Mouse (Mus musculus) myocyte (in vitro differentiated cells): ENCODE results near the gene Hs3st4.

Experiments used
- CEBPB ChIP-seq: IDR thresholded peaks from 2 replicates; pipeline ENCODE4 v1.6.1; 2011; ENCODE audit warnings: mild to moderate bottlenecking, moderate library complexity; ENCODE audit not compliant: poor library complexity, insufficient read depth, severe bottlenecking
- MYOD1 ChIP-seq, 3 experiments: IDR thresholded peaks; one replicate each; pipeline ENCODE4 v1.6.1; 2011; ENCODE audit warnings: control low read depth in 2 of 3, low read depth in 2 of 3, mild to moderate bottlenecking in 2 of 3, moderate library complexity in 1 of 3; ENCODE audit not compliant: insufficient read length in 2 of 3, control insufficient read depth in 1 of 3
- POLR2A ChIP-seq: IDR thresholded peaks from one replicate; pipeline ENCODE4 v1.6.1; 2011; ENCODE audit warnings: low read depth, mild to moderate bottlenecking, control low read depth, moderate library complexity; ENCODE audit not compliant: insufficient read length
- TCF3 ChIP-seq: IDR thresholded peaks from one replicate; pipeline ENCODE4 v1.6.1; 2011; ENCODE audit warnings: low read depth, control low read depth; ENCODE audit not compliant: insufficient read length

DNA sequence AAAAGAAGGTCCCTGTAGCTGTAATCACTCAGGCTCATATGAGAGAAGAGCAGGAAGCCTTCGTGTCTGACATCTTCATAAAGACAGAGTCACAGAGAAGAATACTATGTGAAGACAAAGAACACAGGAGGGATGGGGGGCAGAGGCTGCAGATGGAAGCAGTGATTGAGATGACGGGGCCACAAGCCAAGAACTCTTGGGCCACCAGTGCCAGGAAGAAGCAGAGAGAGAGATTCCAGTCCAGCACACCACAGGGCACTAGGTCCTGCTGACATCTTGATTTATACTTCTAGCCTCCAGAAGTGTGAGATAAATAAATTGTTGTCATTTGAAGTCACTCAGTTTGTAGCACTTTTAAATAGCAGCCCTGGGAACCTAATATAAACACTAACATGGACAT lies 168.2 kb downstream of the Hs3st4 start:
- TF ChIP-seq POLR2A: no peak
- TF ChIP-seq CEBPB: no peak
- no peak for TF ChIP-seq MYOD1 (IDR thresholded peaks at IDR 0.05; ENCODE audit: control insufficient read depth in 1 of 3, insufficient read length in 2 of 3, low read depth in 2 of 3)
- TF ChIP-seq TCF3: no peak
